9 mouse cellular contexts compared by ENCODE assay signal in the genomic region with DNA sequence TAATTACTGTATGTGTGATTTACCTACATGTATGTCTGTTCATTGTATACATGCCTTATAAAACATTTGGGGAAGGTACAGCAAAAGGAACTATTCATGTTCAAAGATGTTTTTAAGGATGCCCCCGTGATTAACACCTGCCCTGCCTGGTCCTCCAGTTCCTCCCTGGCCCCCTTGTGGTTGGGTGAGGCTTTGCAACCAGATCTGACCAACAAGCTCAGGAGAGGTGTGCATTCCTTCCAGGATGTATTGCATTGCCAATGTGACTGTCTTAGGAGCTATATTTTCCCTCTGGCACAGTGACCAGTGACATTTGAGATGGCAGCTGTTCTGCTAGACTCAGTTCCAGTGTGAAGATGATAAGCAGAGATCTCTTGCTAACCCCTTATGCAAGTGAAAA. TPM values are rescaled to one million over a fixed set of nuclear protein-coding genes. Genes with fewer than 3 reads are reported as not detected.
DNase-seq lines count a peak whose midpoint lies in the region; ATAC-seq and TF ChIP-seq lines count a peak whose summit lies in the region.
"Had no signal": no experiment of that assay in that cellular context is flagged by ENCODE, and none has a peak within 500 bp of the region (broad histone marks: within the 10 kb centered on the region; RNA-seq: fewer than 3 reads in every experiment).

No protein-coding gene starts in this region.

- no peaks in the 10 kb centered on the region for H3K27me3 ChIP-seq in forebrain, embryonic 10.5 days (ENCODE audit: poor library complexity, severe bottlenecking)
- no peaks in the 10 kb centered on the region for H3K27me3 ChIP-seq in forebrain, embryonic 12.5 days
- H3K27me3 ChIP-seq in liver, embryonic 11.5 days (replicated peaks; ENCODE audit: control insufficient read depth, insufficient read depth, low read length) = no peaks in the 10 kb centered on the region
- no peaks in the 10 kb centered on the region for H3K27me3 ChIP-seq in small intestine, adult 2 months (ENCODE audit: control insufficient read depth, insufficient read depth, low read length)
- H3K27me3 ChIP-seq: heart, embryonic 13.5 days had no signal

- DNase-seq in forebrain, embryonic 10.5 days (ENCODE audit: extremely low spot score, low spot score) = peak; percentile 40
- DNase-seq in ovary, postnatal 10 days (ENCODE audit: low spot score) = peak; percentile 13
- no peak for DNase-seq in ovary, adult 18-20 months (ENCODE audit: low spot score)
- peak; percentile 36 for DNase-seq in c-Kit-positive CD71-positive TER-119-negative erythroid progenitor cells, embryonic 14.5 days (ENCODE audit: low read depth)
- DNase-seq in gastrocnemius, adult 8-10 months (ENCODE audit: low spot score in 2 of 2) = peak; percentile 66 to 72
- peak; percentile 33 for DNase-seq in liver, embryonic 11.5 days (ENCODE audit: low spot score)

- ATAC-seq in forebrain, embryonic 12.5 days (ENCODE audit: low FRiP score) = no peak
- ATAC-seq in liver, embryonic 11.5 days (replicated peaks; ENCODE audit: low FRiP score) = no peak

- H3K27ac ChIP-seq in forebrain, embryonic 10.5 days = no peak overlapping the region
- no peak overlapping the region for H3K27ac ChIP-seq in forebrain, embryonic 12.5 days
- no peak overlapping the region for H3K27ac ChIP-seq in liver, embryonic 11.5 days (ENCODE audit: low read depth, low read length)
- no peak overlapping the region for H3K27ac ChIP-seq in small intestine, adult 2 months (ENCODE audit: insufficient read depth, low read depth, low read length)
- H3K27ac ChIP-seq: heart, embryonic 13.5 days had no signal

- H3K36me3 ChIP-seq in forebrain, embryonic 10.5 days (replicated peaks) = no peaks in the 10 kb centered on the region
- H3K36me3 ChIP-seq in forebrain, embryonic 12.5 days (replicated peaks) = no peaks in the 10 kb centered on the region
- H3K36me3 ChIP-seq in liver, embryonic 11.5 days (ENCODE audit: control insufficient read depth, insufficient read depth, low read length) = no peaks in the 10 kb centered on the region
- no peaks in the 10 kb centered on the region for H3K36me3 ChIP-seq in small intestine, adult 2 months (ENCODE audit: control insufficient read depth, insufficient read depth, low read length)
- H3K36me3 ChIP-seq: heart, embryonic 13.5 days had no signal

- no peaks in the 10 kb centered on the region for H3K9me3 ChIP-seq in forebrain, embryonic 10.5 days
- no peaks in the 10 kb centered on the region for H3K9me3 ChIP-seq in forebrain, embryonic 12.5 days
- H3K9me3 ChIP-seq in liver, embryonic 11.5 days (ENCODE audit: control insufficient read depth, low read length) = no peaks in the 10 kb centered on the region
- H3K9me3 ChIP-seq: heart, embryonic 13.5 days had no signal

- H3K4me2 ChIP-seq in forebrain, embryonic 12.5 days = no peak overlapping the region
- H3K4me2 ChIP-seq in liver, embryonic 11.5 days = no peak overlapping the region
- H3K4me2 ChIP-seq: heart, embryonic 13.5 days had no signal

- 46% methylated on average over 1 of the region's 1 CpGs for WGBS in forebrain, embryonic 10.5 days
- WGBS in forebrain, embryonic 12.5 days = 35% methylated on average over 1 of the region's 1 CpGs
- 43% methylated on average over 1 of the region's 1 CpGs for WGBS in liver, embryonic 11.5 days
- 9% methylated on average over 1 of the region's 1 CpGs for WGBS in small intestine, adult 2 months

- no peak for TF ChIP-seq POLR2A in small intestine, adult 2 months (IDR thresholded peaks at IDR 0.05; ENCODE audit: low read depth, low read length)

- TF ChIP-seq CTCF in small intestine, adult 2 months (IDR thresholded peaks at IDR 0.05; ENCODE audit: extremely low read depth, insufficient read length, insufficient replicate concordance, low read depth, low read length) = peak; percentile 87; the same call in 1 of the 2 replicates

- H3K4me1 ChIP-seq in forebrain, embryonic 10.5 days = no peaks in the 10 kb centered on the region
- H3K4me1 ChIP-seq in forebrain, embryonic 12.5 days = no peaks in the 10 kb centered on the region
- H3K4me1 ChIP-seq in liver, embryonic 11.5 days (replicated peaks; ENCODE audit: control insufficient read depth, insufficient read depth, low read length) = no peaks in the 10 kb centered on the region
- no peaks in the 10 kb centered on the region for H3K4me1 ChIP-seq in small intestine, adult 2 months (ENCODE audit: control insufficient read depth, insufficient read depth, insufficient read length, low read length)
- H3K4me1 ChIP-seq: heart, embryonic 13.5 days had no signal

- no peak overlapping the region for H3K9ac ChIP-seq in forebrain, embryonic 12.5 days
- no peak overlapping the region for H3K9ac ChIP-seq in liver, embryonic 11.5 days (ENCODE audit: low read depth, low read length)
- H3K9ac ChIP-seq: heart, embryonic 13.5 days had no signal

- no peak overlapping the region for H3K4me3 ChIP-seq in forebrain, embryonic 10.5 days
- no peak overlapping the region for H3K4me3 ChIP-seq in forebrain, embryonic 12.5 days (replicated peaks)
- no peak overlapping the region for H3K4me3 ChIP-seq in liver, embryonic 11.5 days (ENCODE audit: low read depth, low read length)
- H3K4me3 ChIP-seq in small intestine, adult 2 months (ENCODE audit: low read depth, low read length) = no peak overlapping the region
- H3K4me3 ChIP-seq: heart, embryonic 13.5 days had no signal

RNA-seq across cellular contexts. Expression of a gene that starts 16.8 kb away (rescaled TPM):
- 34.6 and 36.3 TPM in 2 replicates for polyA plus RNA-seq in forebrain, embryonic 10.5 days (2016; fragmentation: Nextera tagmentation; extraction: Ambion mirVana)
- 29.2 and 36.2 TPM in 2 replicates for polyA plus RNA-seq in forebrain, embryonic 12.5 days (2016; fragmentation: Nextera tagmentation; extraction: Ambion mirVana)
- total RNA-seq in gastrocnemius, adult 8-10 months (2022) = 10 to 100 TPM; 60.3 to 95.0 (median 77.1) TPM
- polyA plus RNA-seq in liver, embryonic 11.5 days (2014; fragmentation: Nextera tagmentation; extraction: Ambion mirVana) = 30.9 and 33.3 TPM in 2 replicates
- 13.8 and 31.7 TPM in 2 replicates for polyA plus RNA-seq in small intestine, adult 2 months (2012; rRNA removed)
